Mouse (Mus musculus) Muller cell, postnatal 12 days (primary cell): ENCODE data around the gene Zc3h12d.
A peak's percentile ranks its signal among the peaks of the same experiment; 100 is the strongest.
"Not testable (repeated sequence)": the region's sequence is repeated elsewhere in the genome, so short reads cannot be mapped to it uniquely, and the experiment has no call there.

Experiments
- DNase-seq: peaks from one replicate; pipeline ENCODE4 v3.0.0-alpha.2; 2015; ENCODE audit errors: inconsistent ontology term

Gene Zc3h12d

GRCm38 (mm10) chr10:7871381-7872020 lies 39.2 kb downstream of the Zc3h12d start:
- DNase-seq: no peak

DNA sequence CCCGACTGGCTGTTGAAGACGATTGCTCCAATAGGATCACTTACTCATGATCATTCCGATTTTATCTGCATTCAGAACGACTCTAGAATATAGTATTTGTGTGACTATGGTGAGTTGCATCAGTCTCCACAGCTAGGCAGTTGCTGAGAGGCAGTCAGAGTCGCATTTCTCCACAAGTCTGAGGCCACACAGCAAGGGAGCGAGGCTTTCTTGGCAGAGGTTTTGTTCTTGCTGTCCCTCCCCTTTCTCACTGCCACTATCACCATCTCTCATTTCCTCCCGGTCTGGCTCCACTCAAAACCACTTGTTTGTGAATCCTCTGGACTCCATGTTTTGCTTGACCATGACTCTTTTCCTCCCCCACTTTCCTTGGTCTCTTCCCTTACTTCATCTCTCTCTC lies 41.9 kb downstream of the Zc3h12d start:
- DNase-seq: no peak

GRCm38 (mm10) chr10:7880283-7880682 lies 48.0 kb downstream of the Zc3h12d start:
- DNase-seq: not testable (repeated sequence)

DNA sequence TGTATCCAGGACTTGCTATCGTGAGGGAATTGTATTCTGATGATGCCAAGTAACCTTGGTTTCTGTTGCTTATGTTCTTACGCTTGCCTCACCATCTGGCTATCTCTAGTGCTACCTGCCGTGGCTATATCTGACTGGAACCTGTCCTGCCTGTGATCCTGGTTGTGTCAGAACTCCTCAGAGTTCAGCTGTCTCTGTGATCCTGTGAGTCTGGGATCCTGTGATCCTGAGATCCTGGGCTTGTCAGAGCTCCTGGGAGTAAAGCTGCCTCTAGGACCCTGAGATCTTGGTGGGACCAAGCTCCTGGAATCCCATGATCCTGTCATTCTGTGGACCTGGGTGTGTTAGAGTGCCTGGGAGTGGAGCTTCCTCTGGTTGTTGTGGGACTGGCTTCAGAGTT lies 49.7 kb downstream of the Zc3h12d start:
- DNase-seq: no peak

DNA sequence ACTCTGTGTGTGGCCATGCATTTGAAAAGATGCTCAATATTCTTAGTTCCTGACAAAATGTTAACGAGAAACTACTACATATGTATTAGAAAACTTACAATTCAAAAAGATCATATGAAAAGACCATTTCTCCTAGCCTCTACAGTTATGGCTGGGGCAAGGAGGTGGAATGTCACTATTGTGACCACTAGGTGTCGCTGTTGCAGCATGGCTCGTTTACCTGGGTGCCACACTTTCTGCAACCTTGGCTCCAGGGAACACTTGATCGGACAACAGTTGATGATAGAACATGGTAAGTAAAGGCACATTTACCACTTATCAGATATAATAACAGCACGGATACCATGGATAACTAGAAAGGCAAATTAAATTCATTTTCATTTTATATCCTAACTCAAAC lies 51.3 kb downstream of the Zc3h12d start:
- peak; percentile 29 for DNase-seq

DNA sequence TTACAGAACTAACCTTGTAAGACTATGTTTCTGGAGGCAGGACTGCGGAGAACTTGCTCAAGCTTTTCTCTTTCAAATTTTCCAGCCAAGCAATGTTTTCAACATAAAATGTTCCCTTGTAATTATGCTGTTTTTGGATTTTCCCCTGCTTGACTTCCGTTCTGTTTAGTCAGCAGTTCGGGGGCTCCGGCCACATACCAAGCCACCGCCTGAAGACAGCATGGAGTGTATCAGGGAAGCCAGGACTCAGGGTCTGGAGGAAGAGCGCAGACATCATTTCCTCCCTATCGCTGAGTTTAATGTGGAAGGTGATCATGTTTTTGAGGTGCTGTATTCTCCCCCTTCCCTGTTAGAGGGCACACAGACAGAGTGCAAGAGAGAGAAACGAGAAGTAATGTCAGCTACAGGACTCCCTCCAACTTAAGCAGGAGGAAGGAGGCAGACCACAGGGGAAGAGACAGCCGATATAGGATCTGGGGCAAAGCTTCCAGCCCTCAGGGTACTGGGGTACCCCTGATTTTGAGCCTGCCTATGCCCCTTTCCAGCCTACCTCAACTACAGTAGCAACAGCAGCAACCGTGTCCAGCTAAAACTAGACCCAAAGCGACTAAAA lies 56.1 kb downstream of the Zc3h12d start:
- no peak for DNase-seq

- no peak for DNase-seq
Observed at GRCm38 (mm10) chr10:7900719-7901627, 68.7 kb downstream of the Zc3h12d start.

DNA sequence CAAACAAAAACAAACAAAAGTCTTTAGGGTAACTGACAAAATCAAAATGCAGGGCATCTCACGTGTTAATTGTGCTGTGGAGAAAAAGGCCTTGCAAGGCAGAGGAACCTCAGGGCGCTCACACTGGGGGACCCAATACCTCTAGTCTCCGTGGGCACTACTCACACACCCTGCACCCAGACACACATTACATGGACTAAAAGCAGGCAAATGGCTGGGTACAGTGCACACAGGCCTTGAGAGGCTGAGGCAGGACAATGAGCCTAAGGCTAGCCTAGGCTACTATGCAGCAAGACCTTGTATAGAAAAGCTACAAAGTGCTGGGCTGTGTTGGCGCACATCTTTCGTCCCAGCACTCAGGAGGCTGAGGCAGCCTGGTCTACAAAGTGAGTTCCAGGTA lies 71.9 kb downstream of the Zc3h12d start:
- no peak for DNase-seq

DNA sequence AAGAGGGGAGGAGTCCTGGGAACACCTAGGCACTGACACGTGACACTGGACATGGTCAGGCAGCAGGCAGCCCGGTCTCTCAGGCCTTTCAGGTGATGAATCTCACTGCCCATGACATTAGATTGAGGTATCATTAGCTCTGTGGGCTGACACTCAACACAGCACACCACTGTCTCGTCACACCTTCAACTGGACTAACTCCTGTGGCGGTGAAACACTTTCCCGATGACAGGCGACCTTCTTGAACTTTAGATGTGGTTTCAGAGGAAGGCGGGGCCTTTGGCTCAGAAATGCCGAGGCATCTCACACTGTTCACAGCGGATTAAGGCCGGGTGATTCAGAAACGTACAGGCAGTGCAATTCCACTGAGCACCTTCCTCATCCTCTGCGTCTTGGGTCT lies 74.9 kb downstream of the Zc3h12d start:
- DNase-seq: no peak

- peak; percentile 78 for DNase-seq
Observed at GRCm38 (mm10) chr10:7911268-7911667, 79.0 kb downstream of the Zc3h12d start.
